Mouse (Mus musculus) lung, postnatal 0 days (tissue): Measurements from ENCODE around the gene Dnmbp.

ENCODE experiments used
- CTCF ChIP-seq: IDR thresholded peaks from 2 replicates; pipeline ENCODE4 v1.5.1; 2016; ENCODE audit warnings: antibody characterized with exemption, mild to moderate bottlenecking
- EP300 ChIP-seq: IDR thresholded peaks from 2 replicates; pipeline ENCODE4 v1.6.1; 2016; ENCODE audit warnings: antibody characterized with exemption, mild to moderate bottlenecking, control low read depth

DNA sequence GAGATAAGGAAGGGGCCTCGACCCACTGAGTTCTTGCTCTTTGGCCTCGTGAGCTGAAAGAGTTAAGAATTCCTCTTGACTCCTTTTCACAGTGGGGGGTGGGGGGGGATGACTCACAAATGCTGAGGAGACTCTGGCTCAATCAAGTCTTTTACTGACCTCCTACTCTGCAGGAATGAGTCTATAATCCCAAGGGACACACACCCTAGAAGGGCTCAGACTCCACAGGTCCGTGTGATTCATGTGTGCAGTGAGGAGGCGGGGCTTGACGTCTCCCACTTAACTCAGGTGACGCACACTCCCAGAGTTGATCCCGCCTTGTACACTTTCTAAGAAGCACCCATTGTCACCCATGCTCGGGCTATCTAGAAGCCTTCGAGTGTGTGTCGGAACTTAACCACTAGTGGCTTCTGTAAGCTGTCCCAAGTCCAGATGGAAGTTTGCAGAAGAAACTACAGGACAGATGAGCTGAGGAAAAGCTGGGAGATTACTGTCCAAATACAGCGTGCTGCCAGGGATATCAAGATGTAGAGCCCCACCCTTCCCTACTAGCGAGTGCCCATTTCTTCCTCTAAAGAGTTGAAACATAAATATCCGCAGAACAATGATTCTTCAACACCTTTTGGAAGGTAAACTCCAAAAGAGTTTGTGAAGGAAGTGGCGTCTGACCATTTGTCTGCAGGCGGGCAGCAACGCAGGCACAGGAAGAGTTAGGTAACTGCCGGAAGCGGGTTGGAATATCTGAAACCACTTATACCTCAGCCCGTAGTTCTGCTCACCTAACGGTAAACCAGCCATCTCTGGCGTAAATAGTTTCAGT lies 23.2 kb downstream of the Dnmbp start:
- no peak for TF ChIP-seq CTCF
- TF ChIP-seq EP300, result no peak; the same call in 1 of the 2 replicates
